Mouse (Mus musculus) testis, adult 2 months (tissue): Measurements from ENCODE around the gene Sept8. TPM values are rescaled to one million over a fixed set of nuclear protein-coding genes. Genes with fewer than 3 reads are reported as not detected.

ENCODE experiments used
- H3K27ac ChIP-seq: fragments of 200-500 bp; 2 replicates; pipeline ENCODE4 v1.5.1; 2012; ENCODE audit warnings: low read depth, low read length; ENCODE audit not compliant: control insufficient read depth, insufficient read depth
- H3K27me3 ChIP-seq: fragments of 200-500 bp; 2 replicates; pipeline ENCODE4 v1.6.1; 2012; ENCODE audit warnings: mild to moderate bottlenecking, low read length, moderate library complexity; ENCODE audit not compliant: control insufficient read depth, insufficient read depth
- H3K36me3 ChIP-seq: fragments of 200-500 bp; 2 replicates; pipeline ENCODE4 v1.6.1; 2012; ENCODE audit warnings: mild to moderate bottlenecking, low read length; ENCODE audit not compliant: control insufficient read depth, insufficient read depth
- H3K4me1 ChIP-seq: fragments of 200-500 bp; 2 replicates; pipeline ENCODE4 v1.6.1; 2012; ENCODE audit warnings: low read length; ENCODE audit not compliant: control insufficient read depth, insufficient read depth
- H3K4me3 ChIP-seq: fragments of 200-500 bp; 2 replicates; pipeline ENCODE4 v1.5.1; 2012; ENCODE audit warnings: low read depth, mild to moderate bottlenecking, low read length, moderate library complexity, mixed read lengths; ENCODE audit not compliant: control insufficient read depth
- CTCF ChIP-seq: fragments of 200-500 bp; IDR thresholded peaks from 2 replicates; pipeline ENCODE4 v1.5.1; 2012; ENCODE audit warnings: low read depth, mild to moderate bottlenecking, inconsistent platforms, low read length, moderate library complexity; ENCODE audit not compliant: control insufficient read depth, insufficient read depth, insufficient replicate concordance
- POLR2A ChIP-seq: fragments of 200-500 bp; IDR thresholded peaks from 2 replicates; pipeline ENCODE4 v1.6.1; 2012; ENCODE audit warnings: low read depth, mild to moderate bottlenecking, inconsistent platforms, low read length, moderate library complexity; ENCODE audit not compliant: control insufficient read depth
- polyA plus RNA-seq: library from polyadenylated mRNA; depleted of rRNA; stranded (reverse); fragments of >200 nt; gene quantifications from 2 replicates; pipeline ENCODE4 v1.2.3, GENCODE M21; 2012

The Sept8 gene
- polyA plus RNA-seq, 1 experiment: 3.2 TPM

DNA sequence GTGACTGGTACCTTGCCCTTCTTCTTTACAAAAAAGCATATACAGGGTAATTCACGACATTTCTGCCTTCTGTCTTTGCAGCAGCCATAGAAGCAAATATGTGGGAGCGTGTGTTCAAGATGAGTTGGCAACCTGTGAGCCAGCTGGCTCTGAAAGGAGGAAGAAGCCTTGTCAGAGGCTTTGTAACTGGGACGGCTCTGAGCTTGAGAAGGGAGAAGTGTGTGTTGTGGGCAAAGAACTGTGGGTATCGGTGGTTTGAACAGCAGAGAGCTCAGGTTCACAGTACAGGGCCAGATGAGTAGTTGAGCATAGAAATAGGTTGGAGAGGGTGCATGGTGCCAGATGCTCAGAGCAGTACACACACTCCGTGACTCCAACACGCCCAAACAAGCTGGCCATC is 22.1 kb upstream of the Sept8 start:
- H3K4me1 ChIP-seq: no peaks in the 10 kb centered on the region

GRCm38 (mm10) chr11:53500569-53500968 is 18.5 kb upstream of the Sept8 start:
- Histone ChIP-seq H3K4me3 (no peak overlapping the region), H3K27me3 (no peaks in the 10 kb centered on the region)
- TF ChIP-seq POLR2A: no peak
- no peak for TF ChIP-seq CTCF

More for the DNA sequence above, 22.1 kb upstream of the Sept8 start:
- no peak for TF ChIP-seq CTCF
- TF ChIP-seq POLR2A: no peak
- H3K27me3 ChIP-seq: no peaks in the 10 kb centered on the region
- H3K36me3 ChIP-seq: no peaks in the 10 kb centered on the region
- no peak overlapping the region for H3K4me3 ChIP-seq
- no peak overlapping the region for H3K27ac ChIP-seq

GRCm38 (mm10) chr11:53502039-53502765 is 16.9 kb upstream of the Sept8 start:
- Histone ChIP-seq H3K36me3 (no peaks in the 10 kb centered on the region), H3K27ac (no peak overlapping the region), H3K4me1 (no peaks in the 10 kb centered on the region), H3K27me3 (no peaks in the 10 kb centered on the region), H3K4me3 (no peak overlapping the region)
- TF ChIP-seq POLR2A: no peak
- TF ChIP-seq CTCF: no peak

More at GRCm38 (mm10) chr11:53500569-53500968, 18.5 kb upstream of the Sept8 start:
- Histone ChIP-seq H3K36me3 (no peaks in the 10 kb centered on the region), H3K27ac (no peak overlapping the region), H3K4me1 (no peaks in the 10 kb centered on the region)

DNA sequence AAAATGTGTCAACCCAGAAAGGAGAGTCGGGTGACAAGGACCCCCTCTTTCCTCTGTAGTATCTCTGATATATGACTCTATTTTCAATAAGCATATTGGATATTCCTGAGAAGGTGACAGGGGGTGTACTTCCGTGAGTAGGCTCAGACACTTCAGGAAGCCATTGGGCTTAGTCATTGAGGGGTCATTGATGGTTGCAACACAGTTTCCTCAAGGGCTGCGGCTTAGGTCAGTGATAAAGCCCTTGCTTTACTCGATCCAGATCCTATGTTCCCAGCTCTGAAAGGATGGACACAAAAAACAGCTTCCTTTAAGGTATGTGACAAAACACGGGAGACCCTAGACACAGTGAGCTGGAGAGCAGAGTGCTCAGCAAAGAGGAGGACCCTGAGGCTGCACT is 15.3 kb upstream of the Sept8 start:
- no peak overlapping the region for H3K27ac ChIP-seq
- TF ChIP-seq POLR2A (no peak), CTCF (no peak)
- H3K27me3 ChIP-seq: no peaks in the 10 kb centered on the region
- no peaks in the 10 kb centered on the region for H3K4me1 ChIP-seq
- H3K4me3 ChIP-seq: no peak overlapping the region
- H3K36me3 ChIP-seq: no peaks in the 10 kb centered on the region

DNA sequence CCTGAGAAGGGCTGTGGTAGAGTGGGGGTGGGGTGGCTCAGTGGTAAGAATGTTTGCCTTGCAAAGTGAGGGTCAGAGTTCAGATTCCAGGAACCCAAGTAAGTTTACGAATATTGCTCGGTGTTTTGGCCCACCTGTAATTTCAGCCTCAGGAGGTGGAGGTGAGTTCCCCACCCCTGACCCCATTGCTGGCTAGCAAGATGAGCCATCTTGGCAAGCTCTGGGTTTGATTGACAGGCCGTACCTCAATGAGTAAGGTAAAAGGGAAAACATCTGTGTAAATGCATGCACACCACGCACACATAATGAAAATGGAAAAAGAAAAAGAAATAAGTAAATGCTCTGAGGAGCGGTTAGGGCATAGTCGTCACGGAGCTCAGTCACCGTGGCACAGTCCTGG is 14.7 kb upstream of the Sept8 start:
- no peaks in the 10 kb centered on the region for H3K27me3 ChIP-seq
- no peak overlapping the region for H3K4me3 ChIP-seq
- no peaks in the 10 kb centered on the region for H3K36me3 ChIP-seq
- TF ChIP-seq POLR2A (no peak), CTCF (no peak)
- no peak overlapping the region for H3K27ac ChIP-seq
- H3K4me1 ChIP-seq: no peaks in the 10 kb centered on the region

DNA sequence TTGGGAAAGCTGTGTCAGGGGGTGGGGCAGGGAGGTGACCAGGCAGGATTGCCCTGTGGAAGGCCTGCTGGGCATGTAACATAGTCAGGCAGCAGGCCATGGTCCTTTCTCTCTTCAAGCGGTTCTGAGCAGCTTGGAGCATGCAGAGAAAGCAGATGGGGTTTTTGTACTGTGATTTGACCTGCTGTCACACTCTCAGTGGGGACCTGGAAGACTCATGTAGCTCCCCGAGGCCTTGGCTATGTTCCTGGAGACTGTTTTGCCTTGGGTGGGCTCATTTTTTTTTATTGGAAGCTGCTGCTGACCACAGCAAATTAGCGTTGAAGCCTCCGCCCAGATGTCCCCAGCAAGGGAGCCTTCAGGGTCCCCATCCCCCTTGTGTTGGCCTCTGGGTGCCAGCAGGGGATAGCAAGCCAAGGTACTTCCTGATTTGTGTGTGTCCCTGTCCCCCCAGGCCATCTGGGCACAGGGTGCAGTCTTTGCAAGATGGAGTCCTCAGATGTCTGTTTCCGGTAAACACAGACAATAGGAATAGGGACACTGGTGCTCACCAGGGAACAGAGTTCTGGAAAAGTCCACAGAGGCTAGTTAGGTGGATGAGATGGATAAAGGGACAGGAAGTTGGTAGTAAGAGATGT is 13.9 kb upstream of the Sept8 start:
- Histone ChIP-seq H3K4me1 (no peaks in the 10 kb centered on the region), H3K27me3 (no peaks in the 10 kb centered on the region), H3K27ac (no peak overlapping the region), H3K4me3 (no peak overlapping the region), H3K36me3 (no peaks in the 10 kb centered on the region)
- no peak for TF ChIP-seq POLR2A
- TF ChIP-seq CTCF: no peak

- H3K4me1 ChIP-seq: no peaks in the 10 kb centered on the region
- no peak for TF ChIP-seq POLR2A
- TF ChIP-seq CTCF: no peak
- H3K27ac ChIP-seq: no peak overlapping the region
- no peaks in the 10 kb centered on the region for H3K27me3 ChIP-seq
- H3K4me3 ChIP-seq: no peak overlapping the region
- no peaks in the 10 kb centered on the region for H3K36me3 ChIP-seq
Measured at GRCm38 (mm10) chr11:53507098-53507805, 11.8 kb upstream of the Sept8 start.
